Comparison of ENCODE assay signal across 9 mouse cellular contexts in the genomic region with DNA sequence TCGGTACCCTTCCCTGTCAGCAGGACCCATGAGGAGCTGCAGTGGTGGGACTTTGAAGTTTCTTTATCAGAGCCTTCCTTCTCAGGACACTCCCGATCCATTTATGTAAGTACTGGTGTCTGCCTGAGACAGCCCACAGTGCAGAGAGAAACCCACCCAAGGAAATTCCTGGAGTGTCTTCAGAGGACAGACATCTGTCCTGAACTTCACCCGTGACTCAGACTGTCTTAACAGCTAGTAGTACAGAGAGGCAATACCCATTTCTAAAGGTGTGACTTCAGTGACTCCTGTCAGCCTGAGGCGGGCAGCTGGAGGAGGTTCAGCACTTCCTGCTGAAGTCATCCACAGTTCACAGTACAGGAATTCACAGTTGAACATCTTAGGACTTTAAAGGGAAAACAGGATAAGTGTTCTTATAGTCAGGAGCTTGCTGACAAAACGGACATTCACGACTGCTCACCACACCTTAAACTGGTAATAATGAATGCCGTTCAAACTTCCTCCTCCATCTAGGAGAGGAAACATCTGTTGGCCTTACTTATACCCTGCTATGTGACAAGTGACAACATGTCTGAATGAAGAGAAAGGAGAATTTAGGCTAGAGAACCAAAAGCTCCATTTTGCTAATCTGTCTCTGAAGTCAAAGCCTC. TPM values are rescaled to one million over a fixed set of nuclear protein-coding genes. Genes with fewer than 3 reads are reported as not detected.
DNase-seq lines count a peak whose midpoint lies in the region; ATAC-seq and TF ChIP-seq lines count a peak whose summit lies in the region.
"Had no signal": no experiment of that assay in that cellular context is flagged by ENCODE, and none has a peak within 500 bp of the region (broad histone marks: within the 10 kb centered on the region; RNA-seq: fewer than 3 reads in every experiment).

No protein-coding gene starts in this region.

- in situ Hi-C loops in CH12.LX (cut with MboI; ENCODE audit: low pct_ligation_motif_present, low pct_unique_long_range_greater_than_20kb, low sequenced_read_pairs) = loop anchor here (25.0 kb wide), 1 partner anchor 280 kb away; no protein-coding TSS in a partner anchor

- TF ChIP-seq EP300 in CH12.LX (IDR thresholded peaks at IDR 0.05; ENCODE audit: low read length) = peak; percentile 24

- no peaks in the 10 kb centered on the region for H3K79me2 ChIP-seq in CH12.LX (replicated peaks; ENCODE audit: control insufficient read depth, extremely low read depth, insufficient read depth, poor library complexity, severe bottlenecking)

- no peak for ATAC-seq in hindbrain, postnatal 0 days

- no peak for TF ChIP-seq RAD21 in CH12.LX (IDR thresholded peaks at IDR 0.05; ENCODE audit: low read depth, low read length)

- H3K4me1 ChIP-seq in CH12.LX (ENCODE audit: control insufficient read depth in 1 of 2, insufficient read depth in 2 of 2) = peaks cover 13 to 46% of the 10 kb centered on the region in 2 experiments
- peaks cover 17% of the 10 kb centered on the region for H3K4me1 ChIP-seq in embryonic fibroblast, embryonic 13.5 days (ENCODE audit: control insufficient read depth, insufficient read depth, low read length)
- H3K4me1 ChIP-seq in hindbrain, postnatal 0 days (ENCODE audit: insufficient read depth, low read length) = no peaks in the 10 kb centered on the region

- TF ChIP-seq CTCF in CH12.LX (conservative IDR thresholded peaks at IDR 0.05 in 1 of 2, IDR thresholded peaks at IDR 0.05 in 1 of 2; ENCODE audit: low read depth in 2 of 2, low read length in 2 of 2) = no peak
- no peak for TF ChIP-seq CTCF in embryonic fibroblast, embryonic 13.5 days (IDR thresholded peaks at IDR 0.05; ENCODE audit: borderline replicate concordance, insufficient read depth, low read length)
- TF ChIP-seq CTCF in hindbrain, postnatal 0 days (IDR thresholded peaks at IDR 0.05; ENCODE audit: low read depth) = no peak

- peak overlapping the region; percentile 33; the same call in 1 of the 2 replicates for H3K4me2 ChIP-seq in CH12.LX (ENCODE audit: insufficient read depth, low read depth, poor library complexity, severe bottlenecking)
- H3K4me2 ChIP-seq in hindbrain, postnatal 0 days (ENCODE audit: low read depth, low read length) = no peak overlapping the region

- intact Hi-C loops in left cerebral cortex, postnatal 14 days (cut with DNase I) = no loop called here
- intact Hi-C loops in gastrocnemius, postnatal 14 days (cut with DNase I; ENCODE audit: low total_unique reads) = no loop called here

- peak overlapping the region; percentile 11 for H3K9ac ChIP-seq in CH12.LX (ENCODE audit: insufficient read depth, low read depth)
- no peak overlapping the region for H3K9ac ChIP-seq in hindbrain, postnatal 0 days (replicated peaks; ENCODE audit: low read length)

- no peaks in the 10 kb centered on the region for H3K36me3 ChIP-seq in CH12.LX (replicated peaks in 1 of 2; ENCODE audit: control insufficient read depth in 1 of 2, insufficient read depth in 1 of 2, low read length in 1 of 2)
- no peaks in the 10 kb centered on the region for H3K36me3 ChIP-seq in hindbrain, postnatal 0 days (ENCODE audit: insufficient read depth, low read length)

- 68% methylated on average over 7 of the region's 7 CpGs for WGBS in hindbrain, postnatal 0 days

- no peak overlapping the region; the same call in 1 of the 2 replicates for H3K27ac ChIP-seq in CH12.LX (ENCODE audit: insufficient read depth, low read depth)
- H3K27ac ChIP-seq in embryonic fibroblast, embryonic 13.5 days (ENCODE audit: insufficient read depth, low read length) = peak overlapping the region; percentile 42; the same call in 1 of the 2 replicates
- no peak overlapping the region for H3K27ac ChIP-seq in hindbrain, postnatal 0 days

- H3K4me3 ChIP-seq in CH12.LX (replicated peaks in 1 of 3; ENCODE audit: low read depth in 2 of 3, low read length in 2 of 3, poor library complexity in 1 of 3) = no peak overlapping the region
- no peak overlapping the region for H3K4me3 ChIP-seq in embryonic fibroblast, embryonic 13.5 days (ENCODE audit: insufficient read depth, low read length)
- no peak overlapping the region for H3K4me3 ChIP-seq in hindbrain, postnatal 0 days (ENCODE audit: low read length)
- H3K4me3 ChIP-seq: myocyte had no signal

- no peaks in the 10 kb centered on the region for H3K9me3 ChIP-seq in CH12.LX (replicated peaks; ENCODE audit: low read length)
- H3K9me3 ChIP-seq in hindbrain, postnatal 0 days (ENCODE audit: low read length) = no peaks in the 10 kb centered on the region

- no peaks in the 10 kb centered on the region for H3K27me3 ChIP-seq in CH12.LX (replicated peaks)
- no peaks in the 10 kb centered on the region for H3K27me3 ChIP-seq in hindbrain, postnatal 0 days (ENCODE audit: insufficient read depth, low read length)

- no peak for TF ChIP-seq POLR2A in CH12.LX (IDR thresholded peaks at IDR 0.05; ENCODE audit: low read depth, low read length)
- TF ChIP-seq POLR2A in embryonic fibroblast, embryonic 13.5 days (IDR thresholded peaks at IDR 0.05; ENCODE audit: low read depth, low read length) = no peak

- DNase-seq in CH12.LX (ENCODE audit: extremely low read depth) = peak; percentile 33
- peak; percentile 13 for DNase-seq in kidney, adult 18-20 months
- peak; percentile 26 for DNase-seq in lung, postnatal 14 days
- DNase-seq in right cerebral cortex, postnatal 14 days = no peak
- DNase-seq in left cerebral cortex, postnatal 14 days (ENCODE audit: low spot score in 2 of 2) = no peak
- no peak for DNase-seq in gastrocnemius, postnatal 14 days
- DNase-seq in hindbrain, postnatal 0 days (ENCODE audit: low spot score) = no peak

- dilution Hi-C loops in CH12.LX (cut with MboI; ENCODE audit: extremely low pct_ligation_motif_present, extremely low pct_unique_long_range_greater_than_20kb, low sequenced_read_pairs) = no loop called here

TF ChIP-seq in CH12.LX, 34 proteins besides CTCF, POLR2A, EP300 and RAD21:
- TF ChIP-seq TBP (conservative IDR thresholded peaks at IDR 0.05; ENCODE audit: low read depth, low read length) (peak; percentile 62; the same call in 1 of the 2 replicates), ZMIZ1 (IDR thresholded peaks at IDR 0.05; ENCODE audit: low read depth, low read length) (0 out of 2 replicates have a peak, but pooled peaks have one; percentile 3), TCF12 (IDR thresholded peaks at IDR 0.05; ENCODE audit: low read depth, low read length) (no peak; the same call in 1 of the 2 replicates), ETS1 (conservative IDR thresholded peaks at IDR 0.05; ENCODE audit: low read depth, low read length) (peak; percentile 29; the same call in 1 of the 2 replicates), JUN (IDR thresholded peaks at IDR 0.05; ENCODE audit: insufficient read depth, low read depth, low read length) (0 out of 2 replicates have a peak, but pooled peaks have one; percentile 7), USF1 (IDR thresholded peaks at IDR 0.05; ENCODE audit: low read depth, low read length) (no peak), MYC (IDR thresholded peaks at IDR 0.05; ENCODE audit: low read depth, low read length) (0 out of 2 replicates have a peak, but pooled peaks have one; percentile 22), E2F4 (IDR thresholded peaks at IDR 0.05; ENCODE audit: insufficient replicate concordance, low read depth, low read length) (0 out of 2 replicates have a peak, but pooled peaks have one; percentile 9), KAT2A (IDR thresholded peaks at IDR 0.05; ENCODE audit: insufficient replicate concordance, low read length) (no peak), SMC3 (IDR thresholded peaks at IDR 0.05; ENCODE audit: low read depth, low read length) (no peak), IRF4 (IDR thresholded peaks at IDR 0.05; ENCODE audit: low read depth, low read length) (no peak), SIN3A (IDR thresholded peaks at IDR 0.05; ENCODE audit: low read length) (peak; percentile 55; the same call in 1 of the 2 replicates), ZNF384 (IDR thresholded peaks at IDR 0.05; ENCODE audit: low read depth, low read length) (no peak), MAX (IDR thresholded peaks at IDR 0.05; ENCODE audit: low read length) (no peak), CHD2 (IDR thresholded peaks at IDR 0.05; ENCODE audit: low read length) (no peak), ELF1 (IDR thresholded peaks at IDR 0.05; ENCODE audit: low read depth, low read length) (peak; percentile 37; the same call in 1 of the 2 replicates), HCFC1 (IDR thresholded peaks at IDR 0.05; ENCODE audit: low read depth, low read length) (no peak), NELFE (IDR thresholded peaks at IDR 0.05; ENCODE audit: low read depth, low read length) (0 out of 2 replicates have a peak, but pooled peaks have one; percentile 13), CHD1 (IDR thresholded peaks at IDR 0.05; ENCODE audit: low read depth, low read length) (peak; percentile 91), MAFK (IDR thresholded peaks at IDR 0.05; ENCODE audit: insufficient replicate concordance, low read length) (no peak), POLR2AphosphoS2 (IDR thresholded peaks at IDR 0.05; ENCODE audit: low read depth, low read length) (no peak), ZKSCAN1 (IDR thresholded peaks at IDR 0.05; ENCODE audit: borderline replicate concordance, low read depth, low read length) (no peak), BHLHE40 (IDR thresholded peaks at IDR 0.05; ENCODE audit: low read depth, low read length) (no peak)

RNA-seq across cellular contexts. Expression of gene Wee1, which starts 35.5 kb away (rescaled TPM):
- total RNA-seq in CH12.LX (2012; rRNA removed) (10.1 and 12.3 TPM in 2 replicates), CH12.LX (2014; rRNA removed) (12.2 and 14.2 TPM in 2 replicates)
- polyA plus RNA-seq in CH12.LX (2012; ENCODE audit: insufficient read length, low read depth) = 26.9 and 30.3 TPM in 2 replicates
- 18.5 and 21.6 TPM in 2 replicates for polyA plus RNA-seq in embryonic fibroblast, embryonic 13.5 days (2011; ENCODE audit: insufficient read length, low read depth, missing spikeins)
- total RNA-seq in left cerebral cortex, postnatal 14 days (2021) = 10 to 100 TPM; 15.8 to 19.5 TPM
- 1 to 10 TPM; 4.3 to 6.4 TPM for total RNA-seq in gastrocnemius, postnatal 14 days (2021)
- 8.2 and 11.0 TPM in 2 replicates for total RNA-seq in hindbrain, postnatal 0 days (2014; rRNA removed)
- polyA plus RNA-seq in hindbrain, postnatal 0 days (2015; fragmentation: Nextera tagmentation; extraction: Ambion mirVana) = 5.6 and 6.2 TPM in 2 replicates

Comparison
In these comparisons a context has a peak if more than half of its experiments do, and no peak if none do; other contexts are left out.
1. DNase-seq: peak in CH12.LX (single experiment), kidney, adult 18-20 months (single experiment) and lung, postnatal 14 days (single experiment); none in right cerebral cortex, postnatal 14 days (single experiment), left cerebral cortex, postnatal 14 days (0 of 2), gastrocnemius, postnatal 14 days (single experiment) and hindbrain, postnatal 0 days (single experiment).